Mouse (Mus musculus): ENCODE measurements around the gene Nup62. TPM values are rescaled to one million over a fixed set of nuclear protein-coding genes. Genes with fewer than 3 reads are reported as not detected.

Nup62 gene
- polyA plus RNA-seq, 1 experiment from 2014 or later: 79.3 TPM

GRCm38 (mm10) chr7:44819863-44820262, 4.0 kb downstream of the Nup62 start:
- Histone ChIP-seq H3K36me3 (no peaks in the 10 kb centered on the region; the same call in 1 of the 2 replicates), H3K4me3 (replicated peaks) (no peak overlapping the region), H3K9ac (no peak overlapping the region), H3K27me3 (replicated peaks) (no peaks in the 10 kb centered on the region), H3K4me1 (peaks cover 49% of the 10 kb centered on the region), H3K4me2 (peak overlapping the region; percentile 82; the same call in 1 of the 2 replicates), H3K27ac (no peak overlapping the region), H3K9me3 (no peaks in the 10 kb centered on the region)
- 46% methylated on average over 5 of the region's 5 CpGs for WGBS
- ATAC-seq (ENCODE audit: insufficient read depth, low FRiP score, low read depth): no peak

GRCm38 (mm10) chr7:44820525-44820924, 4.6 kb downstream of the Nup62 start:
- Histone ChIP-seq H3K9me3 (no peaks in the 10 kb centered on the region), H3K9ac (no peak overlapping the region), H3K27me3 (replicated peaks) (no peaks in the 10 kb centered on the region), H3K36me3 (no peaks in the 10 kb centered on the region; the same call in 1 of the 2 replicates), H3K4me2 (no peak overlapping the region), H3K4me3 (replicated peaks) (no peak overlapping the region), H3K4me1 (peaks cover 44% of the 10 kb centered on the region), H3K27ac (no peak overlapping the region)
- ATAC-seq (ENCODE audit: insufficient read depth, low FRiP score, low read depth): no peak
- WGBS: 79% methylated on average over 3 of the region's 3 CpGs

GRCm38 (mm10) chr7:44821666-44822448, 6.0 kb downstream of the Nup62 start:
- H3K9me3 ChIP-seq: no peaks in the 10 kb centered on the region
- 75% methylated on average over 7 of the region's 7 CpGs for WGBS
- no peaks in the 10 kb centered on the region; the same call in 1 of the 2 replicates for H3K36me3 ChIP-seq
- H3K4me2 ChIP-seq: no peak overlapping the region
- peaks cover 44% of the 10 kb centered on the region for H3K4me1 ChIP-seq
- no peak overlapping the region for H3K27ac ChIP-seq
- H3K4me3 ChIP-seq (replicated peaks): no peak overlapping the region
- ATAC-seq (ENCODE audit: insufficient read depth, low FRiP score, low read depth): no peak
- H3K9ac ChIP-seq: no peak overlapping the region
- no peaks in the 10 kb centered on the region for H3K27me3 ChIP-seq (replicated peaks)

GRCm38 (mm10) chr7:44823409-44823808, 7.5 kb downstream of the Nup62 start:
- Histone ChIP-seq H3K27me3 (replicated peaks) (no peaks in the 10 kb centered on the region), H3K9me3 (no peaks in the 10 kb centered on the region), H3K4me2 (no peak overlapping the region), H3K4me3 (replicated peaks) (no peak overlapping the region), H3K36me3 (peaks cover 6% of the 10 kb centered on the region), H3K4me1 (peaks cover 35% of the 10 kb centered on the region), H3K9ac (no peak overlapping the region), H3K27ac (no peak overlapping the region)
- WGBS: 41% methylated on average over 7 of the region's 7 CpGs
- no peak for ATAC-seq (ENCODE audit: insufficient read depth, low FRiP score, low read depth)

- Histone ChIP-seq H3K9me3 (no peaks in the 10 kb centered on the region), H3K4me1 (peaks cover 22% of the 10 kb centered on the region), H3K9ac (no peak overlapping the region), H3K4me2 (no peak overlapping the region), H3K27ac (no peak overlapping the region), H3K27me3 (replicated peaks) (no peaks in the 10 kb centered on the region), H3K36me3 (peaks cover 20% of the 10 kb centered on the region), H3K4me3 (replicated peaks) (no peak overlapping the region)
- 0 out of 2 replicates have a peak, but pooled peaks have one; percentile 19 for ATAC-seq (ENCODE audit: insufficient read depth, low FRiP score, low read depth)
- 16% methylated on average over 3 of the region's 3 CpGs for WGBS
Measured at GRCm38 (mm10) chr7:44824872-44825271, 9.0 kb downstream of the Nup62 start.

GRCm38 (mm10) chr7:44826771-44827170, 10.9 kb downstream of the Nup62 start:
- peaks cover 37% of the 10 kb centered on the region for H3K36me3 ChIP-seq
- H3K27me3 ChIP-seq (replicated peaks): no peaks in the 10 kb centered on the region
- no peak overlapping the region for H3K4me2 ChIP-seq
- ATAC-seq (ENCODE audit: insufficient read depth, low FRiP score, low read depth): no peak
- no peak overlapping the region for H3K9ac ChIP-seq
- 71% methylated on average over 3 of the region's 3 CpGs for WGBS
- H3K4me1 ChIP-seq: peaks cover 10% of the 10 kb centered on the region; the same call in 1 of the 2 replicates
- H3K27ac ChIP-seq: no peak overlapping the region
- H3K9me3 ChIP-seq: no peaks in the 10 kb centered on the region
- no peak overlapping the region for H3K4me3 ChIP-seq (replicated peaks)

- H3K36me3 ChIP-seq: peaks cover 43% of the 10 kb centered on the region
- no peak overlapping the region for H3K27ac ChIP-seq
- H3K4me1 ChIP-seq: peaks cover 8% of the 10 kb centered on the region; the same call in 1 of the 2 replicates
- no peaks in the 10 kb centered on the region for H3K27me3 ChIP-seq (replicated peaks)
- H3K9me3 ChIP-seq: no peaks in the 10 kb centered on the region
- H3K4me2 ChIP-seq: no peak overlapping the region
- 92% methylated on average over 5 of the region's 5 CpGs for WGBS
- H3K4me3 ChIP-seq (replicated peaks): no peak overlapping the region
- no peak for ATAC-seq (ENCODE audit: insufficient read depth, low FRiP score, low read depth)
- H3K9ac ChIP-seq: no peak overlapping the region
Measured at GRCm38 (mm10) chr7:44828706-44829105, 12.8 kb downstream of the Nup62 start.

- 46% methylated on average over 4 of the region's 4 CpGs for WGBS
- H3K4me1 ChIP-seq: peaks cover 6% of the 10 kb centered on the region; the same call in 1 of the 2 replicates
- ATAC-seq (ENCODE audit: insufficient read depth, low FRiP score, low read depth): no peak
- H3K27me3 ChIP-seq (replicated peaks): no peaks in the 10 kb centered on the region
- H3K9me3 ChIP-seq: no peaks in the 10 kb centered on the region
- no peak overlapping the region for H3K27ac ChIP-seq
- H3K4me2 ChIP-seq: no peak overlapping the region
- peaks cover 43% of the 10 kb centered on the region for H3K36me3 ChIP-seq
- H3K9ac ChIP-seq: no peak overlapping the region
- no peak overlapping the region for H3K4me3 ChIP-seq (replicated peaks)
Measured at GRCm38 (mm10) chr7:44832763-44833162, 16.9 kb downstream of the Nup62 start.

- H3K9me3 ChIP-seq: no peaks in the 10 kb centered on the region
- no peak overlapping the region for H3K27ac ChIP-seq
- H3K4me2 ChIP-seq: no peak overlapping the region
Measured at GRCm38 (mm10) chr7:44835373-44836015, 19.6 kb downstream of the Nup62 start.

GRCm38 (mm10) chr7:44836016-44836404, 20.1 kb downstream of the Nup62 start:
- peaks cover 21% of the 10 kb centered on the region for H3K4me1 ChIP-seq
- peaks cover 4% of the 10 kb centered on the region for H3K27me3 ChIP-seq (replicated peaks)
- ATAC-seq (ENCODE audit: insufficient read depth, low FRiP score, low read depth): no peak
- peaks cover 18% of the 10 kb centered on the region for H3K36me3 ChIP-seq
- no peak overlapping the region for H3K9ac ChIP-seq
- 39% methylated on average over 3 of the region's 3 CpGs for WGBS
- no peaks in the 10 kb centered on the region for H3K9me3 ChIP-seq
- no peak overlapping the region for H3K27ac ChIP-seq
- no peak overlapping the region for H3K4me3 ChIP-seq (replicated peaks)
- no peak overlapping the region for H3K4me2 ChIP-seq

More at GRCm38 (mm10) chr7:44835373-44836015, 19.6 kb downstream of the Nup62 start:
- H3K4me1 ChIP-seq: peaks cover 21% of the 10 kb centered on the region
- peaks cover 19% of the 10 kb centered on the region for H3K36me3 ChIP-seq
- ATAC-seq (ENCODE audit: insufficient read depth, low FRiP score, low read depth): no peak
- H3K27me3 ChIP-seq (replicated peaks): peaks cover 3% of the 10 kb centered on the region
- WGBS: 87% methylated on average over 1 of the region's 1 CpGs
- H3K4me3 ChIP-seq (replicated peaks): no peak overlapping the region
- H3K9ac ChIP-seq: no peak overlapping the region

GRCm38 (mm10) chr7:44836423-44837053, 20.6 kb downstream of the Nup62 start:
- Histone ChIP-seq H3K4me3 (replicated peaks) (no peak overlapping the region), H3K4me1 (peaks cover 21% of the 10 kb centered on the region)

GRCm38 (mm10) chr7:44838073-44838472, 22.2 kb downstream of the Nup62 start:
- no peak for ATAC-seq (ENCODE audit: insufficient read depth, low FRiP score, low read depth)
- WGBS: 84% methylated on average over 6 of the region's 6 CpGs
- no peak overlapping the region for H3K4me3 ChIP-seq (replicated peaks)

More at GRCm38 (mm10) chr7:44836423-44837053, 20.6 kb downstream of the Nup62 start:
- H3K36me3 ChIP-seq: peaks cover 13% of the 10 kb centered on the region; the same call in 1 of the 2 replicates
- H3K4me2 ChIP-seq: no peak overlapping the region
- H3K27ac ChIP-seq: no peak overlapping the region
- no peaks in the 10 kb centered on the region for H3K9me3 ChIP-seq
- WGBS: 81% methylated on average over 9 of the region's 9 CpGs
- H3K27me3 ChIP-seq (replicated peaks): peaks cover 7% of the 10 kb centered on the region
- no peak for ATAC-seq (ENCODE audit: insufficient read depth, low FRiP score, low read depth)
- no peak overlapping the region for H3K9ac ChIP-seq

More at GRCm38 (mm10) chr7:44838073-44838472, 22.2 kb downstream of the Nup62 start:
- no peak overlapping the region for H3K4me2 ChIP-seq
- H3K4me1 ChIP-seq: peaks cover 17% of the 10 kb centered on the region
- peaks cover 16% of the 10 kb centered on the region for H3K36me3 ChIP-seq
- no peak overlapping the region for H3K27ac ChIP-seq
- H3K9ac ChIP-seq: no peak overlapping the region
- peaks cover 10% of the 10 kb centered on the region for H3K27me3 ChIP-seq (replicated peaks)
- H3K9me3 ChIP-seq: no peaks in the 10 kb centered on the region

Data from stomach, embryonic 15.5 days (tissue).